Mouse (Mus musculus): Measurements from ENCODE around the gene Limch1. TPM values are rescaled to one million over a fixed set of nuclear protein-coding genes. Genes with fewer than 3 reads are reported as not detected.

Gene Limch1
- total RNA-seq, 2 experiments from 2014 or later, result 121 to 127 TPM

DNA sequence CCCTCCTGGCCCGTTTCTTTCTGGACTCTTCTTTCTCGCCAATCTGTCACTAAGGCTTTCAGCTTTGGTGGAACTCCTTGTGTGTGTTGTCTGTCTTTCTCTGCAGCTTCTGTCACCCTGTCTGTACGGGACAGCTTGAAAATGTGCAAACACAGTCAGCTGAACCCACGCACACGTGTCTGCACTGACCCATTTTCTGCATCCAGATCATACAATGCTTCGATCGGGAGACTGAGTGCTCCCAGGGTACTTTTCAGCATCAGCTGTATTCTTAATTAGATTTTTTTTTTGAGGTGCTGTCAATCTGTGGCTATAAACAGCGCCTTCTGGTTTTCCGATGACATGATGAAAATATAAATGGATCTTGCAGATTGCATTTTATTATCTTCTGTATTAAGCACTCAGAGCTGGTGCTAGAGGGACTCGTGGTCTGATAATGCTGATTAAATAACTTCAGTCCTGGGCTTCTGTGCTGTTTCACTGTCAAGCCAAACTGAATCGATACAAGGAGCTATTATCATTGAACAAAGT, 105.2 kb downstream of the Limch1 start:
- Histone ChIP-seq H3K4me3 (no peak overlapping the region), H3K27ac (no peak overlapping the region)
- intact Hi-C loops (cut with DNase I), result loop anchor here (5.0 kb wide), 1 partner anchor 103 kb away; the partner anchor contains the start of gene Limch1
- no peak for TF ChIP-seq CTCF (IDR thresholded peaks at IDR 0.05)
- DNase-seq (ENCODE audit: extremely low spot score in 1 of 2, low spot score in 2 of 2), result peak in 1 of 2 experiments; percentile 22

DNA sequence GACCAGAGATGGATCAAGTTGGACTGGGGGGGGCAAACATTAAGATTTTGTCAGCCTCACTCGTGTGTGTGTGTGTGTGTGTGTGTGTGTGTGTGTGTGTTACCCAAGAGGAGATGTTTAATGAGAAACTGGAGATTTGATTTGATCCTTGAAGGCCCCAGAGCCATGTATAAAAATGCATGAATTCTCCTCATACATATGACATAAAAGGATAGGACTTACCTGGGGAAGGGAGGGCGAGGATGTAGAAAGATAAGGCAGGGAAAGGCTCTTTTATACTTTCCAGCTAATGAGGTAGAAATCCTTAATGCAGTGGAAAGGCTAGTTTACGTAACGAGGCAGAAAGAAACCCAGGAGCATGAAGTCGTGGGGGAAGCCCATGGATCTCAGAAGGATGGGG, 106.1 kb downstream of the Limch1 start:
- H3K4me3 ChIP-seq, result no peak overlapping the region
- intact Hi-C loops (cut with DNase I), result loop anchor here (5.0 kb wide), 1 partner anchor 104 kb away; the partner anchor contains the start of gene Limch1
- H3K27ac ChIP-seq, result no peak overlapping the region
- DNase-seq (ENCODE audit: extremely low spot score in 1 of 2, low spot score in 2 of 2), result no peak
- no peak for TF ChIP-seq CTCF (IDR thresholded peaks at IDR 0.05)

DNA sequence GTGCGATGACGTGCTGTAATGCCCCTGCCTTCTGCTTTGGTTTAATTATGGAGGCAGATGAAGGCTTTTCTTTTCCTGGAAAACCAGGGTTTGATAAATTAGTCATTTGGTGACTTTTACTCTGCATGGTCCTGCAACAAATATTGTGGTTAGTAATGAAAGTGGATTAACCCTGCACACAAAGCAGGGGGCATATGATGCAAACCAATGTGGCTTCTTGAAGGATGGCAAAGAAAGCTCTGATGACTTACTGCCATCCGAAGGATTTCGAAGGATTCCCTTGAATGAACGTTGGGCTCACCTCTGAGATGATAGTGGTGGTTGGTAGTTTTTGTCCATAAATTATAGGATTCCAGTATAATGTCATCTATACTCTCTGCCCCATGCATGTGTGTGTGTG, 108.6 kb downstream of the Limch1 start:
- DNase-seq (ENCODE audit: extremely low spot score in 1 of 2, low spot score in 2 of 2), result no peak
- TF ChIP-seq CTCF (IDR thresholded peaks at IDR 0.05), result no peak
- H3K27ac ChIP-seq, result no peak overlapping the region
- intact Hi-C loops (cut with DNase I), result loop anchor here (5.0 kb wide), 1 partner anchor 107 kb away; the partner anchor contains the start of gene Limch1
- H3K4me3 ChIP-seq, result no peak overlapping the region

DNA sequence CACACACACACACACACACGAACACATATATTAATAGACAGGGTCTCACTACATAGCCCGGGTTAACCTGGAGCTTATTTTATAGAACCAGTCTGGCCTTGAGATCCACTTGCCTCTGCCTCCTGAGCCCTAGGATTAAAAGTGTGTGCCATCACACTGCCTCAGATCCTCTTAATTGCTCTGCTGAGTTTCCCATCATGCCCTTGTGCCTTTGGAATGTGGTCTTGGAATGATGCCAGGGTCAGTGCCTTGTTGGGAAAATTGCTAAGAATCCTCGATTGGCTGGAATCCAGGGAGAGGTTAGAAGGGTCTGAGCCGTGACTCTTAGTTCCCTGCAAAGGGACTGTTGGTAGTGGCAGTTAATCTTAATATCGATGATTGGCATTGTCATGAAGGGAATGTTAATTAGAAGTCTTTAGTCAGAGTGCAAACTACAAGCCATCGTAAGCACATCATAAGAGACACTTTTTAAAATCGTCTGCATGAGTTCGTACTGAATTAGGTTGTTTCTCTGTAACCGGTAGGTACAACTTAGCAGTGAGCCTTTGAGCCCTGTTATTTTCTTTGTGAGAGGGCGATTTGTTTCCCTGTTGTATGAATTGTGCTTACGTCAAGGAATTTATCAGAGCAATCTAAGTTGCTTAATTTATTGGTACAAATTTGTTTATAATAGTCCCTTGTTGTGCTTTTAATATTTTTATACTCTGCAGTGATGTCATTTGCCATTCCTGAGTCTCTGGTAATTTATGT, 109.9 kb downstream of the Limch1 start:
- intact Hi-C loops (cut with DNase I), result no loop called here
- TF ChIP-seq CTCF (IDR thresholded peaks at IDR 0.05), result no peak
- Histone ChIP-seq H3K27ac (no peak overlapping the region), H3K4me3 (no peak overlapping the region)
- DNase-seq (ENCODE audit: extremely low spot score in 1 of 2, low spot score in 2 of 2), result no peak

DNA sequence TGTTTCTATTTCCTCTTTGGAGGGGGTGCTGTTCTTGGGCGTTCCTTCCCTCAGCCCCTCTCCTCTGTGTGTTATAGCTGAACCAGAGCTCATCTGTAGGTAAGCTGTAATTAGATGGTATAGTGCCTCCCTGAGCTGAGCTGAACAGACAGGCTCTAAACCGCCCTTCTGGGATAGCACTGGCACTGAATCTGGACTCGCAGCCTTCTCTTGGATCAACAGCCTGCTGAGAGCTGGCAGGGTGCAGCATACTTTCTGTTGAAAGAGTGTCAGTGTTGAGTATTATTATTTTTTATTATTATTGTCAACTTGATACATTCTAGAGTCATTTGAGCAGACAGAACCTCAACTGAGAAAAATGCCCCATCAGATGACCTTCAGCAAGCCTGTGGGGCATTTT, 113.9 kb downstream of the Limch1 start:
- Histone ChIP-seq H3K27ac (no peak overlapping the region), H3K4me3 (no peak overlapping the region)
- DNase-seq (ENCODE audit: extremely low spot score in 1 of 2, low spot score in 2 of 2), result no peak
- intact Hi-C loops (cut with DNase I), result no loop called here
- TF ChIP-seq CTCF (IDR thresholded peaks at IDR 0.05), result no peak

DNA sequence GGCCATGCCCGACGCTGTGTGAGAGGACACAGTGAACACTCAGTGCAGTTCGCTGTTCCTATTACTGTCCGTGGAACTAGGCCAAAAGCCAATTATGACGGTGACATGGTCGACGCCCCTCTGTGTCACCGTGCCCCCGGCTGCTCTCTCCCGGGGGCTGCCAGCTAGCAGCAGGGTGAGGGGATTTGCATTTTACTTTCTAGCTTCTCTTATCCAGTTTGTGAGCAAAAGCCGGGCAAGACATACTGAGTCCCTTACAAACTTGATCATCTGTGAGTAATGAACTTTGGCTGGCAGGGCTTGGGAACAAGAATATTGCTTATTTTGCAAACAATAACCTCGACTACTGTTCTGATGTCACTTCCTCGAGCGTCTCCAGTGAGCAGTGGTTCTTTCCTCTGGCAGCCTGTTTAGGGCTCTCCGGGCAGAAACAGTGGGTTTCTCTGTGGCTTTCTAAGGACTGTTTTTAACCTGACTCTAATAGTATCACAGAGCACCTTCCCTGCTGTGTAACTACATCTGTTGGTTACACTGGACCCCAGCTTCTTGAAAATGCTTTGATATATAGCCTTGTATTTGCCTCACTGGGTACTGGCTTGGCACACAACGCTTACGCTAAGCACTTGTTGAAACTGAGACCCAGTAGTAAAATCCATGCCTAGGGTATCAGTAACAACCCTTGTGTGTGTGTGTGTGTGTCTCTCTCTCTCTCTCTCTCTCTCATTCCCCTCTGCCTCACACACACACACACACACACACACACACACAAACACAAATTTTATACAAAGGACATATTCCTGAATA, 115.8 kb downstream of the Limch1 start:
- intact Hi-C loops (cut with DNase I), result no loop called here
- DNase-seq (ENCODE audit: extremely low spot score in 1 of 2, low spot score in 2 of 2), result no peak
- no peak overlapping the region for H3K4me3 ChIP-seq
- no peak for TF ChIP-seq CTCF (IDR thresholded peaks at IDR 0.05)
- H3K27ac ChIP-seq, result peak overlapping the region; percentile 40

DNA sequence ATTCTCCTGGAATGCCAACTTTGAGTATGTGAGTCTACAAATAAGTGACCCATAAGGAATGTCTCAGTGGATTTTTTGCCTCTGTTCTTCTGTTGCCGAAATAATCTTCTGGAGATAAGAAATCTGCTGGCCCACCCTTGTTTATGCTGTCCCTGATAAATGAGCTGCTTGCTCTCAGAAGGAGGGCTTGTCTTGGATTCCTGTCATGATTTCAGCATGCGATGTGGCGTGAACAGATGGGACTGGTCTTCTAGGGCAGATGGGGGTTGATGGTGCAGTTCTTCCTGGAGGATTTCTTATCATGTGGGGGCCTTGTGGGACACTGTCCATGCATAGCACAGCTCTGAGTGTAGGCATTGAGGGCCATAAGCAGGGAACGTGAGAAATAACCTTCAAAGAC, 116.5 kb downstream of the Limch1 start:
- intact Hi-C loops (cut with DNase I), result no loop called here
- no peak overlapping the region for H3K4me3 ChIP-seq
- H3K27ac ChIP-seq, result no peak overlapping the region
- no peak for TF ChIP-seq CTCF (IDR thresholded peaks at IDR 0.05)
- no peak for DNase-seq (ENCODE audit: extremely low spot score in 1 of 2, low spot score in 2 of 2)

DNA sequence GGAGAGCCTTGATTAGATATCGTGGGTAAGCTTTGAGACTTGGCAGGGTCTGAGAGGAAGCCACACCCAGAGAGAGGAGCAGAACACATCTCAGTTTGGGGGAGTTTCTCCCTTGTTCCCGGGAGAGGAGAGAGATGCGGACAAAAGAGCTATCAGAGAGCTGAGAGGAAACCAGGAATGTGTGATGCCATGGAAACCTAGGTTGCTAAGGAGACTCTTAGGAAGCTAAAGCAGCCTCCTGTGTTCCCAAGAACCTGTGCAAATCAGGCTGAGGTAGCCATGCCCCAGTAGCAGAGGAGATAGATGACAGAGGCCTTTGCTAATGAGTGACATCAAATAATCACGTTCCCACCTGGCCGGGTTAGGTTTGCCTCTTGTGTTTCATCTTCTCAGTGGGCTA, 119.6 kb downstream of the Limch1 start:
- intact Hi-C loops (cut with DNase I), result no loop called here
- Histone ChIP-seq H3K27ac (peak overlapping the region; percentile 13; the same call in 1 of the 2 replicates), H3K4me3 (no peak overlapping the region)
- DNase-seq (ENCODE audit: extremely low spot score in 1 of 2, low spot score in 2 of 2), result peak in 1 of 2 experiments; percentile 45
- no peak for TF ChIP-seq CTCF (IDR thresholded peaks at IDR 0.05)

DNA sequence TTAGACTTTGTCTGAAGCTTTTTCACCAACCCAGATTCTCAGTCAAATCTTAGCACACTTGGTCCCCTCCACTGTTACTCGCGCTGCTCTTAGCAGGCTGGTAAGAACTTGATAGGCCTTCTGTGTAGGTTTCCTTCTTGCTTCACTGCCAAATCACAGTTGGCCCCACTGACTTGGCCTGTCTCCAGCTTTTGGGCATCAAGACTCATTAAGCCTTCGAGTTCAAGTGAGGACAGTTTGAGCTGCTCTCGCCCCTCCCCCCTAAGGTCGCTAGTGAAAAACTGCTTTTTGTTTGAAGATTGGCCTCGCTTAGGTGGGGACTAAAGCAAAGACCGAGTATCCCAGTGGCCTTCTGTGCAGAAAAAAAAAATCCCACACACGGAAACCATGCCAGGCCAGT, 120.4 kb downstream of the Limch1 start:
- H3K4me3 ChIP-seq, result no peak overlapping the region
- TF ChIP-seq CTCF (IDR thresholded peaks at IDR 0.05), result no peak
- H3K27ac ChIP-seq, result no peak overlapping the region
- DNase-seq (ENCODE audit: extremely low spot score in 1 of 2, low spot score in 2 of 2), result peak; percentile 35 to 39
- intact Hi-C loops (cut with DNase I), result no loop called here

DNA sequence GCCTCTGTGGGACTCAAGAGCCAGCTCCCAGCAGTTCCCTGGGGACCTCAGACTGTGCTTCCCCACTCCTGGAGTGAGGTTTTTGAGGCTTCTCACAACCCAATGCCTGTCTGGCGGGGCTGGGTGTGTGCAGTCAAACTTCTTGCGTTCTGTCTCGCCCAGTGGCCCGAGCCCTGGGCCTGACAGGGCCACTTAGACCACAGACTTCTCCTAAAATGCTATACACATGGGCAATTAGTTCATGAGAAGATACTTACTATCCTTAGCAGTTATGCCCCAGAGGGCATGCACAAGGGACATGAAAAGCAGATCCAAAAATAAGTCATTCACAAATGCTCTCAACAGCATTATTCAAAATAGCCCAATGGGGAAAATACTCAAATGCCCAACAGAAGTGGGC, 123.9 kb downstream of the Limch1 start:
- no peak for DNase-seq (ENCODE audit: extremely low spot score in 1 of 2, low spot score in 2 of 2)
- TF ChIP-seq CTCF (IDR thresholded peaks at IDR 0.05), result no peak
- intact Hi-C loops (cut with DNase I), result no loop called here
- Histone ChIP-seq H3K27ac (no peak overlapping the region), H3K4me3 (no peak overlapping the region)

DNA sequence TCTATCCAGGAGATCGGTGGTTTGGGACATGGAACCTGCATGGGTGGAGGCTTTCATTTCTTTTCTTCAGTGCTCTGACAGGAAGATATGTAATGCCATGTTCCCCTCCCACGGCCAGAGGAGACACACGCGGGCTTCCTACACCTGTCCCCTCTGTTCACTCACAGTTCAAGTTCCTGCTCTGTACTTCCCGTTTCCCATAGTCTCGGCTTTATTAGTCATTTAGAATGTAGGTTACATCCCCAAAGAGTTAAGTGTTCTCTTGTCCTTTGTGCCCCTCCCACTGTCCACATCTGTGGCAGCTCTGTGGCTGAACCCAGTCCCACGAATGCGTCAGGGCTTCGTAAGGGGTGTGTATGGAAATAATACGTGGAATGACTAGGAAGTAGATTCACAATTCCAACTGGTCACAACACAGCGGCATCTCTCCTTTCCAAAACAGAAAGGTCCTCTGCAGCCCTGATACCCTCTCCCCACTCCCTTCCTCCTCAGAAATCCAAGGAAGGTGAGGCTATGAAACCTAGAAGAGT, 126.0 kb downstream of the Limch1 start:
- no peak overlapping the region for H3K4me3 ChIP-seq
- no peak for TF ChIP-seq CTCF (IDR thresholded peaks at IDR 0.05)
- intact Hi-C loops (cut with DNase I), result no loop called here

DNA sequence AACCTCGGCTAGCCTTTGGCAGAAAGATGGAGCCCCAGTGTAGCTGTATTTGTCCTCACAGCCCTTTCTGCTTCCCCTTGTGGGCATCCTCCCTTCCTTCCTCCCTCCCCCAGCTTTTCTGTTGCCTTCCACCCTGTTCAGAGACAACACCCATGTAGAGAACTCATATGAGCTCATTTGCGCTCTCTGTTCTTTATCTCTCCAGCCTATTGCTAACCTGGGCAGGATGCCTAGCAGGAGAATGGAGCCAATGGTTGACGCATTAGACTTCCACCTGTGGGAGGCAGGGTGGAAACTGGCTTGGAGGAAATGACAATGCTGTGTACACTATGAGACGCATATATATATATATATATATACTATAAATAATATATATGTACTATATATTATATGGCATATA, 126.4 kb downstream of the Limch1 start:
- DNase-seq (ENCODE audit: extremely low spot score in 1 of 2, low spot score in 2 of 2), result no peak
- H3K27ac ChIP-seq, result no peak overlapping the region
- intact Hi-C loops (cut with DNase I), result no loop called here
- TF ChIP-seq CTCF (IDR thresholded peaks at IDR 0.05), result no peak
- no peak overlapping the region for H3K4me3 ChIP-seq

More for the DNA sequence above, 126.0 kb downstream of the Limch1 start:
- no peak for DNase-seq (ENCODE audit: extremely low spot score in 1 of 2, low spot score in 2 of 2)
- no peak overlapping the region for H3K27ac ChIP-seq

All from left cerebral cortex, adult 2 months (tissue).